Mouse (Mus musculus) duodenum, adult 2 months (tissue): Measurements from ENCODE around the gene Isca2. TPM values are rescaled to one million over a fixed set of nuclear protein-coding genes. Genes with fewer than 3 reads are reported as not detected.

ENCODE experiments used
- polyA plus RNA-seq: library from polyadenylated mRNA; depleted of rRNA; stranded (reverse); fragments of >200 nt; gene quantifications from 2 replicates; pipeline ENCODE4 v1.2.3, GENCODE M21; 2012; ENCODE audit warnings: low replicate concordance; rRNA removed

Isca2 gene
- 30.4 and 34.3 TPM in 2 replicates for polyA plus RNA-seq

GRCm38 (mm10) chr12:84772726-84773441 is at the start of gene Isca2, which contains the start of gene Npc2:
TSS of gene Isca2 (plus strand) at chr12:84773251.
TSS of gene Npc2 (minus strand) at chr12:84773152.

Other genes with a start within 250 kb of the Isca2 start
- gene Vsx2, start 203.5 kb upstream of the Isca2 start, polyA plus RNA-seq, result not detected in 2 replicates
- 18.9 and 29.5 TPM in 2 replicates for gene Abcd4, start 155.8 kb upstream of the Isca2 start, polyA plus RNA-seq
- not detected in 2 replicates for gene Vrtn, start 132.2 kb upstream of the Isca2 start, polyA plus RNA-seq
- not detected in 2 replicates for gene Syndig1l, start 74.4 kb upstream of the Isca2 start, polyA plus RNA-seq
- gene Npc2, start 99 bp upstream of the Isca2 start, polyA plus RNA-seq, result 77.3 and 98.9 TPM in 2 replicates
- gene Ltbp2, start 103.3 kb downstream of the Isca2 start, polyA plus RNA-seq, result 5.3 and 6.6 TPM in 2 replicates
- 7.4 and 14.4 TPM in 2 replicates for gene Fcf1, start 197.6 kb downstream of the Isca2 start, polyA plus RNA-seq
- 14.7 and 15.0 TPM in 2 replicates for gene Arel1, start 197.6 kb downstream of the Isca2 start, polyA plus RNA-seq
- gene Ylpm1, start 223.1 kb downstream of the Isca2 start, polyA plus RNA-seq, result 5.9 and 7.8 TPM in 2 replicates